Mouse (Mus musculus): ENCODE results near the gene Zfp42. TPM values are rescaled to one million over a fixed set of nuclear protein-coding genes. Genes with fewer than 3 reads are reported as not detected.

The Zfp42 gene
- polyA plus RNA-seq, 1 experiment from 2014 or later = not detected

DNA sequence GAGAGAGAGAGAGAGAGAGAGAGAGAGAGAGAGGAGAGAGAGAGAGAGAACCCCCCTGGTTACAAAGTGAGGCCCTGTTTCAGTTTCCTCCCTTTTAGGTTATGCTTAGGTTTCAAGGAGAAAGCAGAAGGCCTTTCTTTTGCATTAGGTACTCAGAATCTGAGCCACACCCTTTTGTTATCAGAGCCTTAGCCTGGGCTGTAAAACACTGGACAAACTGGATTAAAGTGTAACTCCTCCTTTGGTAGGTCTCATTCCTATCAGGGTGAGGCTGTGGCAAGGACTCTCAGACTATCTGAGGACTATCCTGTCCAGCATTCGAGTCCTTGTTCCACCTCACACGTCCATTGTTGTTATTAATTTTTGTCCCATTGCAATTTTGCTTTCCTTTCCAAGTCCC, 1.4 kb upstream of the Zfp42 start:
- no peaks in the 10 kb centered on the region for H3K27me3 ChIP-seq (ENCODE audit: control insufficient read depth, insufficient read depth, low read depth, low read length)
- no peak overlapping the region for H3K9ac ChIP-seq (ENCODE audit: low read depth, low read length)
- 87% methylated on average over 2 of the region's 2 CpGs for WGBS
- H3K9me3 ChIP-seq (replicated peaks; ENCODE audit: control insufficient read depth, low read length, poor library complexity, severe bottlenecking) = no peaks in the 10 kb centered on the region
- H3K4me2 ChIP-seq (ENCODE audit: low read length) = no peak overlapping the region
- no peaks in the 10 kb centered on the region for H3K4me1 ChIP-seq (ENCODE audit: control insufficient read depth, insufficient read depth, low read length)
- no peak overlapping the region for H3K4me3 ChIP-seq (ENCODE audit: low read depth, low read length)
- no peaks in the 10 kb centered on the region for H3K36me3 ChIP-seq (ENCODE audit: control insufficient read depth, insufficient read depth, low read length)
- no peak overlapping the region for H3K27ac ChIP-seq (ENCODE audit: low read length)
- no peak for ATAC-seq

DNA sequence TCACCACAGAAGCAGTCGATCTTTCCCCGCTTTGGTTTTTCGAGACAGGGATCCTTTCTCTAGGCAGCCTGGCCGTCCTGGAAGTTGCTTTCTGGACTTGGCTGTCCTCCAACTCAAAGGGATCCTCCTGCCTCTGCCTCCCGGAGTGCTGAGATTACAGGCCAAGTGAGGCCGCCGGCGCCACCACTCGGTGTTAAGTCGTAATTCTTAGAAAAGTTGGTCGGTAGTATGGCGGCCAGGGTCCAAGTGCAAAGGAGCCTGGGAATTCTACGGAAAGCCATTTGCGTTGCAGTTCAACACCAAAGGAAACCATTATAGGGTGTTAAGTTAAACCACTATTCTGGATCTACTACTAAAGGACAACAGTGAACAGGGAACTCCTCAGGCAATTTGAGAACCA, 1.1 kb downstream of the Zfp42 start:
- Histone ChIP-seq H3K4me3 (ENCODE audit: low read depth, low read length) (no peak overlapping the region), H3K9me3 (replicated peaks; ENCODE audit: control insufficient read depth, low read length, poor library complexity, severe bottlenecking) (no peaks in the 10 kb centered on the region), H3K4me1 (ENCODE audit: control insufficient read depth, insufficient read depth, low read length) (no peaks in the 10 kb centered on the region), H3K9ac (ENCODE audit: low read depth, low read length) (no peak overlapping the region), H3K4me2 (ENCODE audit: low read length) (no peak overlapping the region), H3K36me3 (ENCODE audit: control insufficient read depth, insufficient read depth, low read length) (no peaks in the 10 kb centered on the region), H3K27me3 (ENCODE audit: control insufficient read depth, insufficient read depth, low read depth, low read length) (no peaks in the 10 kb centered on the region), H3K27ac (ENCODE audit: low read length) (no peak overlapping the region)
- no peak for ATAC-seq
- 97% methylated on average over 14 of the region's 14 CpGs for WGBS

DNA sequence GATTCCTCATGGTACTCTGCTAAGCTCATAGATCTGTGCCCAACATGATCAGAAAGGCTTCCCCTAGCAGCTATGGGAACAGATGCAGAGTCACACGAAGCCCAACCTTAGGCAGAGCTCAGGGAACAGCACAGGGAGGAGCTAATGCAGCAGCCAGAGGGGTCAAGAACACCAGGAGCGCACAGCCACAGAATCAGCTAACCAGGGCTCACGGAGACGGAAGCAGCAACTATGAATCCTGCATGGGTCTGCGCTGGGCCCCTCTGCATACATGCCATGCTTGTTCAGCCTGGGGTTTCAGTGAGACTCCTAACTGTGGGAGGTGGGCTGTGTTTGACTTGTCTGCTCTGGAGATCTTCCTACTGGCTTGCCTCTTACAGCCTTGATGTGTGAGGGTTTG, 7.0 kb downstream of the Zfp42 start:
- Histone ChIP-seq H3K4me1 (ENCODE audit: control insufficient read depth, insufficient read depth, low read length) (no peaks in the 10 kb centered on the region), H3K4me2 (ENCODE audit: low read length) (no peak overlapping the region), H3K4me3 (ENCODE audit: low read depth, low read length) (no peak overlapping the region), H3K27me3 (ENCODE audit: control insufficient read depth, insufficient read depth, low read depth, low read length) (no peaks in the 10 kb centered on the region), H3K27ac (ENCODE audit: low read length) (no peak overlapping the region), H3K9me3 (replicated peaks; ENCODE audit: control insufficient read depth, low read length, poor library complexity, severe bottlenecking) (no peaks in the 10 kb centered on the region), H3K36me3 (ENCODE audit: control insufficient read depth, insufficient read depth, low read length) (no peaks in the 10 kb centered on the region), H3K9ac (ENCODE audit: low read depth, low read length) (no peak overlapping the region)
- ATAC-seq = no peak
- WGBS = 74% methylated on average over 5 of the region's 5 CpGs

DNA sequence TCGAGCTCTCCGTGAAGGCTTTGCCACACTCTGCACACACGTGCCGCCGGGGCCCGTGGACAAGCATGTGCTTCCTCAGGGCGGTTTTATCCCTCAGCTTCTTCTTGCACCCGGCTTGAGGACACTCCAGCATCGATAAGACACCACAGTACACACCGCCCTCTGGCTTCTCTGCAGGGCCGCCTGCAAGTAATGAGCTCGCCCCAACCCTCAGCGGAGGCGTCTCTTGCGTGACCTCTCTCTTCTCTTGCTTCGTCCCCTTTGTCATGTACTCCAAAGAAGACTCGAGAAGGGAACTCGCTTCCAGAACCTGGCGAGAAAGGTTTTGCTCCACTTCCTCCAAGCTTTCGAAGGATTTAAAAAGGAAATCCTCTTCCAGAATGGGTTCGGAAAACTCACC, 11.0 kb downstream of the Zfp42 start:
- H3K36me3 ChIP-seq (ENCODE audit: control insufficient read depth, insufficient read depth, low read length) = no peaks in the 10 kb centered on the region
- ATAC-seq = no peak
- H3K27me3 ChIP-seq (ENCODE audit: control insufficient read depth, insufficient read depth, low read depth, low read length) = no peaks in the 10 kb centered on the region
- no peak overlapping the region for H3K27ac ChIP-seq (ENCODE audit: low read length)
- H3K4me3 ChIP-seq (ENCODE audit: low read depth, low read length) = no peak overlapping the region
- WGBS = 94% methylated on average over 21 of the region's 21 CpGs
- no peaks in the 10 kb centered on the region for H3K4me1 ChIP-seq (ENCODE audit: control insufficient read depth, insufficient read depth, low read length)
- H3K9me3 ChIP-seq (replicated peaks; ENCODE audit: control insufficient read depth, low read length, poor library complexity, severe bottlenecking) = no peaks in the 10 kb centered on the region
- H3K9ac ChIP-seq (ENCODE audit: low read depth, low read length) = no peak overlapping the region
- no peak overlapping the region for H3K4me2 ChIP-seq (ENCODE audit: low read length)

DNA sequence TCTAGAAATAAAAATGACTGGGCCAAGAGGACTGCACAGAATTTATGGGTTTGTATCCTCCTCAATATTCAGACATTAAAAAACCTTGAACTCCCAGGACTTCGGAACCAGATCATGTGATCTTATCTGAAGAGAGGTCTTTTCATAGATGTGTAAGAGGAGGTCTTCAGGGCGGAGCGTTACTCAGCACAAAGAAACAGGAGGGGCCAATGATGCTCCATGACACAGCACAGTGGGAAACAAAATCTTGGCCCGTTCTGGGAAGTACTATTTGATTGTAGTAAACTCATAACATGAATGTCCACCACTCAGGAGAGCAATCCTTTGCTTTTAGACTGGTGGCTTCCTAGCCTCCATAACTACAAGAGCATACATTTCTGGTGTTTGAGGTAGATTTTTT, 12.6 kb downstream of the Zfp42 start:
- 87% methylated on average over 4 of the region's 4 CpGs for WGBS
- H3K4me1 ChIP-seq (ENCODE audit: control insufficient read depth, insufficient read depth, low read length) = no peaks in the 10 kb centered on the region
- ATAC-seq = no peak
- no peak overlapping the region for H3K4me3 ChIP-seq (ENCODE audit: low read depth, low read length)
- no peaks in the 10 kb centered on the region for H3K36me3 ChIP-seq (ENCODE audit: control insufficient read depth, insufficient read depth, low read length)
- no peak overlapping the region for H3K9ac ChIP-seq (ENCODE audit: low read depth, low read length)
- no peak overlapping the region for H3K4me2 ChIP-seq (ENCODE audit: low read length)
- H3K27ac ChIP-seq (ENCODE audit: low read length) = no peak overlapping the region
- H3K9me3 ChIP-seq (replicated peaks; ENCODE audit: control insufficient read depth, low read length, poor library complexity, severe bottlenecking) = no peaks in the 10 kb centered on the region
- H3K27me3 ChIP-seq (ENCODE audit: control insufficient read depth, insufficient read depth, low read depth, low read length) = no peaks in the 10 kb centered on the region

DNA sequence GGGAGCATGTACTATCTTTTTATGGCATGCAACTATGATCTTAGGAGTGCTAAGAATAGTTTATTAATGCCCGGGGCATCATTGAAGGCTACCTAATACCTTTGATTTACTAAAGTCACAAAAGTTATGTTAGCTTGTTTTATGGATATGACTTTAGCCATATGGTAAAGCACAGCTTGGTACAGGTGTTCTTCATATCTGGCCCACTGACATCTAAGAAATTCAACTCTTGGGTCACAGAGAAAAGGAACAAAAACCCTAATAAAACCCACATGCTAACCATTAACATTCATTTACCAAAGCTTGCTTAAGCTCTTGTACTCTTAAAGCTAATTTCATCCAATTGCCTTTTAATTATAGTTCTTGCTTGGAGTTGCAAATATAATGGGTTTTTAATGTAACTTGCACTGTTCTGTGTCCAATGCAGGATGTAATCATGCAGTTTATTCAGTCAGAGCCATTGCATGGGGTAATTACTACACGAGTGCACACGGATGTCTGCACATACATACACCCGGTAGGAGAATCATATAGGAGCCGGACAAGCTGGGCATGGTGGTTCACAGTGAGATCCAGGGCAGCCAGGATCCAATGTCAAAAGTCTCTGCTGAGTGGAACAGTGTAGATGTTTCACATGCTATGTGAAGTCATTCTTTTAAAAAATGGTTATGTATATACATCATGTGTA, 16.2 kb downstream of the Zfp42 start:
- 89% methylated on average over 5 of the region's 5 CpGs for WGBS
- Histone ChIP-seq H3K36me3 (ENCODE audit: control insufficient read depth, insufficient read depth, low read length) (no peaks in the 10 kb centered on the region), H3K9me3 (replicated peaks; ENCODE audit: control insufficient read depth, low read length, poor library complexity, severe bottlenecking) (no peaks in the 10 kb centered on the region), H3K4me2 (ENCODE audit: low read length) (no peak overlapping the region), H3K9ac (ENCODE audit: low read depth, low read length) (no peak overlapping the region), H3K27me3 (ENCODE audit: control insufficient read depth, insufficient read depth, low read depth, low read length) (no peaks in the 10 kb centered on the region), H3K27ac (ENCODE audit: low read length) (no peak overlapping the region), H3K4me1 (ENCODE audit: control insufficient read depth, insufficient read depth, low read length) (no peaks in the 10 kb centered on the region), H3K4me3 (ENCODE audit: low read depth, low read length) (no peak overlapping the region)
- no peak for ATAC-seq

DNA sequence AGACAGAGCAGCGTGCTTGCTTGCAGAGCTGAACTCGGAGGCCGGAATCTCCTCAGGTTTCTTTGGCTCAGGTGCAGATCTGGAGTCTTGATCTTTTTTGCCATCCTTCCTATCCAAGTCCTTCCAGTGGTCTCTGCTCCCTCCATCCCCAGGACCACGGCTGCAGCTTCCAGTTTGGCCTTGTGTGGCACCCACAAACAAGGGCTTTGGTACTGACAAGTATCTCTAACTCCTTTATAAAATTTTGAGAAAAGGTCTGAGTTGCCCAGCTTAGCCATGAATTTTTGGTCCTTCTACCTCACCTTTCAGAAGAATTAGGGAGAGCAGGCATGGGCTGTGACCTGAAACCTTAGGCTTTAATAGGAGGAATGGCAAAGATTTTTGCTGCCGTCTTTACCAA, 17.0 kb downstream of the Zfp42 start:
- no peaks in the 10 kb centered on the region for H3K27me3 ChIP-seq (ENCODE audit: control insufficient read depth, insufficient read depth, low read depth, low read length)
- no peaks in the 10 kb centered on the region for H3K36me3 ChIP-seq (ENCODE audit: control insufficient read depth, insufficient read depth, low read length)
- WGBS = 96% methylated on average over 5 of the region's 5 CpGs
- no peak overlapping the region for H3K9ac ChIP-seq (ENCODE audit: low read depth, low read length)
- H3K9me3 ChIP-seq (replicated peaks; ENCODE audit: control insufficient read depth, low read length, poor library complexity, severe bottlenecking) = no peaks in the 10 kb centered on the region
- H3K4me2 ChIP-seq (ENCODE audit: low read length) = no peak overlapping the region
- no peak for ATAC-seq
- no peak overlapping the region for H3K4me3 ChIP-seq (ENCODE audit: low read depth, low read length)
- no peak overlapping the region for H3K27ac ChIP-seq (ENCODE audit: low read length)
- no peaks in the 10 kb centered on the region for H3K4me1 ChIP-seq (ENCODE audit: control insufficient read depth, insufficient read depth, low read length)

DNA sequence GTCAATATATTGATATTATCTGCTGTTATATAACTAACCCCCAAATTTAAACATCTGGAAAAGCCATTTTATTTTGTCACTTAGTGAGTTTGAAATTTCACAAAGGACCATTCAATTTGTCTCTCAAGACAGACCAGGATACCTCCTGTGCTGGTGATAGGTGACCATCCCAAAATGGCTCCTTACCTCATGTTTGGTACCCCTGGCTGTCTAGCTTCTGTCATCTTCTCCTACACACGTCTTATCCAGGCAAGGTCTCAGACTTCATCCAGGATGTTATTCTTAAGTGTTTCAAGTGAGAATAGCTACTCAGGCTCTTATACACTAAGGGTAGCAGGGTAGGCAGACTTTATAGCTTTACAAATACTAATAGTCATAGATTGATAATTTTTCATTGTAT, 17.9 kb downstream of the Zfp42 start:
- 91% methylated on average over 1 of the region's 1 CpGs for WGBS
- no peaks in the 10 kb centered on the region for H3K27me3 ChIP-seq (ENCODE audit: control insufficient read depth, insufficient read depth, low read depth, low read length)
- no peak for ATAC-seq

DNA sequence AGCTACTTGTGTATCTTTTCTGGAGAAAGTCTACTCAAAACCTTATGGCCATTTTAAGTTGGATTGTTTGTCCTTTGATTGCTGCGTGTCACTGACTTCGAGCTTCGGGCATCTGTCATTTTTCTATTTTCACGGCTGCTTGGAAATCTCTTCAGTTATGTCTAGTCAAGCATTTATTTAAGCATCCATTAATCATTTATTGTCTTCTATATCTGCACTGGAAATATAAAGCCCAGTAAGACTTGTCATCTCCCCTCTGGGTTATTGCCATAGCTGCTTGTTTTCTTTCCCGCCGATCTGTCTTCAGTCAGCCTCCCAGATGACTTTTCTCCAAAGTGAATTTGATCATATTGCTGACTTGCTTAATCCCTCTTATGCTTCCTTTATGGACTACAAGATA, 19.3 kb downstream of the Zfp42 start:
- Histone ChIP-seq H3K9me3 (replicated peaks; ENCODE audit: control insufficient read depth, low read length, poor library complexity, severe bottlenecking) (no peaks in the 10 kb centered on the region), H3K27me3 (ENCODE audit: control insufficient read depth, insufficient read depth, low read depth, low read length) (no peaks in the 10 kb centered on the region), H3K36me3 (ENCODE audit: control insufficient read depth, insufficient read depth, low read length) (no peaks in the 10 kb centered on the region), H3K9ac (ENCODE audit: low read depth, low read length) (no peak overlapping the region), H3K4me2 (ENCODE audit: low read length) (no peak overlapping the region), H3K4me1 (ENCODE audit: control insufficient read depth, insufficient read depth, low read length) (no peaks in the 10 kb centered on the region), H3K4me3 (ENCODE audit: low read depth, low read length) (no peak overlapping the region), H3K27ac (ENCODE audit: low read length) (no peak overlapping the region)
- 82% methylated on average over 6 of the region's 6 CpGs for WGBS
- ATAC-seq = no peak

More for the DNA sequence above, 17.9 kb downstream of the Zfp42 start:
- no peaks in the 10 kb centered on the region for H3K9me3 ChIP-seq (replicated peaks; ENCODE audit: control insufficient read depth, low read length, poor library complexity, severe bottlenecking)
- no peak overlapping the region for H3K4me3 ChIP-seq (ENCODE audit: low read depth, low read length)
- H3K9ac ChIP-seq (ENCODE audit: low read depth, low read length) = no peak overlapping the region
- no peak overlapping the region for H3K4me2 ChIP-seq (ENCODE audit: low read length)
- H3K4me1 ChIP-seq (ENCODE audit: control insufficient read depth, insufficient read depth, low read length) = no peaks in the 10 kb centered on the region
- H3K36me3 ChIP-seq (ENCODE audit: control insufficient read depth, insufficient read depth, low read length) = no peaks in the 10 kb centered on the region
- no peak overlapping the region for H3K27ac ChIP-seq (ENCODE audit: low read length)

Data from midbrain, embryonic 16.5 days (tissue).